Mouse (Mus musculus): ENCODE data around the gene Cxcl3. TPM values are rescaled to one million over a fixed set of nuclear protein-coding genes. Genes with fewer than 3 reads are reported as not detected.

The Cxcl3 gene
- total RNA-seq (2014; rRNA removed; ENCODE audit: low replicate concordance) (not detected in 2 replicates), polyA plus RNA-seq (2015; fragmentation: Nextera tagmentation; extraction: Ambion mirVana) (not detected in 2 replicates)

DNA sequence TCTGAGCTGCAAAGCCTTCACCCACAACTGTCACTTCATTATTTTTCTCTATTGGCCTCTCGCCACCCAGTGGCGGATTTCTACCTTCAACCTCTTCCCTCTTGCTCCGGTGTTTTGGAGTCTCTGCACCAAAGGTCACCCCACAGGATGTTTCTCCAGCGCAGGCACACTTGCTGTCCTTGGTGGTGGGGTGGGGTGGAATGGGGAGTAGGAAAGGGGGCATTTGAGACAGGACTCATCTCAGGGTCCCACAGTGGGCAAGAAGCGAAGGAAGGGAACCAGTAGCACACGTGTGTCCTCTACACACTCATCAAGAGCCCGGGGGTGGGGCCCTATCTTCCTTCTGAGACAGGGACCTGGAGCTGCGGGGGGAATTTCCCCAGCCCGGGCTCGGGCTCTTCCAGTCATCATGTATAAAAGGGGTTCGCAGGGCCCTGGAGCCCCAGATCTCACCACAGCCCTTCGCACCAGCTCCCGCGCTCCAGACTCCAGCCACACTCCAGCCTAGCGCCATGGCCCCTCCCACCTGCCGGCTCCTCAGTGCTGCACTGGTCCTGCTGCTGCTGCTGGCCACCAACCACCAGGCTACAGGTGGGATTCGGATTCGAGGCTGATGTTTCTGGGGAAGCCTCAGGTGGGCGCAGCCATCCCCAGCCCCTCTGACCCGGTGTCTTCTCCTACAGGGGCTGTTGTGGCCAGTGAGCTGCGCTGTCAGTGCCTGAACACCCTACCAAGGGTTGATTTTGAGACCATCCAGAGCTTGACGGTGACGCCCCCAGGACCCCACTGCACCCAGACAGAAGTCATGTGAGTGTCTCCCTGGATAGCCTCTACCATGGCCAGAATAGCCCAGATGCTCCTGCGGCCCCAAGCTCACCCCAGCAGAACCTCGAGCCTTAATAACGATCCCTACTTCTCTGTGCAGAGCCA, at the start of gene Cxcl3:
Gene Cxcl3, plus strand, starts transcription at position 445 of the 930 bp plus-strand sequence.
- no peak within 1 kb of the TSS for H3K9ac ChIP-seq (replicated peaks; ENCODE audit: low read depth, low read length)
- 17% methylated on average over 26 of the region's 26 CpGs for WGBS

DNA sequence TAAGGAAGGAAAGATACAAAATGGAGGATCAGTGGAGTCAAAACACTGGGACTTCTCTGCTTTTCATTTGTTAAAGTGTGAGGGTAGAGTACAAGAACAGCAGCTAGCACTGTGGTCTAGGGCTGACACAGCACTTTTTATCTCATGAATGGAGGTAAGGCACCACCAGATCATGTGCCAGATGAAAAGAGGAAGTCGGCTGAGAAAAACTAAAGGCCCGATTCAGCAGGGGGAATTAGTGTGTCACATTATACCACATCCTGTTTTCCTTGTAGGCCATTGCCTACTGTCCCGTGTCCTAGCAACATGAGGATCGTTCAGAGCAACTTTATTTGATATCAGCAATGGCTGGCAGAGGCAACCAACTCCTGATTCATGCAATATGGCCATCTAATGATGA, 43.9 kb upstream of the Cxcl3 start:
- Histone ChIP-seq H3K4me3 (ENCODE audit: low read depth, low read length) (no peak overlapping the region), H3K9me3 (replicated peaks; ENCODE audit: control insufficient read depth, low read length) (no peaks in the 10 kb centered on the region), H3K36me3 (replicated peaks; ENCODE audit: control insufficient read depth, insufficient read depth, low read length) (no peaks in the 10 kb centered on the region), H3K27ac (ENCODE audit: low read depth) (no peak overlapping the region), H3K4me2 (ENCODE audit: low read depth, low read length) (no peak overlapping the region), H3K27me3 (ENCODE audit: control insufficient read depth, insufficient read depth, low read length) (no peaks in the 10 kb centered on the region), H3K9ac (replicated peaks; ENCODE audit: low read depth, low read length) (no peak overlapping the region), H3K4me1 (ENCODE audit: control insufficient read depth, insufficient read depth) (no peaks in the 10 kb centered on the region)
- DNase-seq (ENCODE audit: low spot score) (no peak), ATAC-seq (ENCODE audit: insufficient read depth, low read depth) (no peak)
- WGBS: 45% methylated on average over 4 of the region's 4 CpGs
- TF ChIP-seq CTCF (IDR thresholded peaks at IDR 0.05; ENCODE audit: low read depth): no peak

More for the DNA sequence above, at the start of gene Cxcl3:
- Histone ChIP-seq H3K36me3 (replicated peaks; ENCODE audit: control insufficient read depth, insufficient read depth, low read length) (no peaks in the 10 kb centered on the region), H3K4me2 (ENCODE audit: low read depth, low read length) (peak within 1 kb of the TSS; percentile 59), H3K4me3 (ENCODE audit: low read depth, low read length) (peak within 1 kb of the TSS; percentile 8; the same call in 1 of the 2 replicates), H3K27ac (ENCODE audit: low read depth) (no peak within 1 kb of the TSS), H3K9me3 (replicated peaks; ENCODE audit: control insufficient read depth, low read length) (no peaks in the 10 kb centered on the region), H3K27me3 (ENCODE audit: control insufficient read depth, insufficient read depth, low read length) (no peaks in the 10 kb centered on the region), H3K4me1 (ENCODE audit: control insufficient read depth, insufficient read depth) (peaks cover 3% of the 10 kb centered on the region; the same call in 1 of the 2 replicates)
- no peak for ATAC-seq (ENCODE audit: insufficient read depth, low read depth)
- no peak for DNase-seq (ENCODE audit: low spot score)
- TF ChIP-seq EP300 (IDR thresholded peaks at IDR 0.05; ENCODE audit: low read depth) (no peak), CTCF (IDR thresholded peaks at IDR 0.05; ENCODE audit: low read depth) (peak; percentile 27; the same call in 1 of the 2 replicates)

DNA sequence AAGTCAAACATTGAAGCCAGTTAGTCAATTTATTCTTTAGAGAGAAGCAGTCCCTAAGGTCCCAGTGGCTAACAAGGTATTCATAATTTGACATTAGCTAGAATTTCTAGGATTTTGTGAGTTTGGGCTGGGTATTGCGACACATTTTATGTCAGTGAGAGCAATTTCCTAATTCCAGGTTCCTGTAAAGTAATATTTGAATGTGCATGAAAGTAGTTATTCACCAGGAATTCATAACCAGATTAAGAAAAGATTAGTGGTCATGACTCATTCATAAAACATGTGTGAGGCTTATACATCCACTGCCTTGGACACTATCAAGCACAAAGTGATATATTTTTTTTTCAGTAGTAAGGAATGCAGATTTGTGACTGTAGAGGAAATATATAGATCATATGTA, 32.0 kb upstream of the Cxcl3 start:
- no peak for DNase-seq (ENCODE audit: low spot score)

DNA sequence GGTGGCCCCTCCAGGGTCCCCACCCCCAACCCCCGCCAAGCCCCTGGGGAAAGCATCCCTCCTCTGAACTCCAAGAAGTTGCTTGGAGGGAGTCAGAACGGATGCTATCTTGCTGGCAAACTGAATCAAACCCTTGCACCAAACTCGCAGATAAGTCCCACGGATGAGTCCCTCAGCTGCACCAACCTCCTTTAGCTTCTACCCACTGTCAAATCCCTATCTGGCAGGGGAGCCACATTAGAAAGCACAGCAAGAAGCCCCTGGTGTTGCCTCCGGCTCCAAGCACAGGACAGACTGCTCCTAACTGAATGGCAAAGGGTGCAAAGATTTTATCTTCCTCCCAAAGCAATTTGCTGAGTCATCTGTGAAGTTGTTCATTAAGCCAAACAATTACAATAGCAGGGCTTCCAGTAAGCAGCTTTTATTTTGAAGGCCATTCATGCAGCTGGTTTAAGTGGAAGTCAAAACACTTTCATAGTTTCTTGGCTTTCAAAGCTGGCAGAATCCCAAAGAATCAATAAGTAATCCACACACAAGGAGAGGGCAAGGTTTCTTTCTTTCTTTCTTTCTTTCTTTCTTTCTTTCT, 27.8 kb upstream of the Cxcl3 start:
- H3K9me3 ChIP-seq (replicated peaks; ENCODE audit: control insufficient read depth, low read length): no peaks in the 10 kb centered on the region
- H3K4me2 ChIP-seq (ENCODE audit: low read depth, low read length): no peak overlapping the region
- no peak overlapping the region for H3K9ac ChIP-seq (replicated peaks; ENCODE audit: low read depth, low read length)
- 37% methylated on average over 5 of the region's 5 CpGs for WGBS
- no peak overlapping the region for H3K27ac ChIP-seq (ENCODE audit: low read depth)
- H3K27me3 ChIP-seq (ENCODE audit: control insufficient read depth, insufficient read depth, low read length): peaks cover 13% of the 10 kb centered on the region
- no peak overlapping the region for H3K4me3 ChIP-seq (ENCODE audit: low read depth, low read length)
- TF ChIP-seq CTCF (IDR thresholded peaks at IDR 0.05; ENCODE audit: low read depth) (no peak), EP300 (IDR thresholded peaks at IDR 0.05; ENCODE audit: low read depth) (no peak)
- DNase-seq (ENCODE audit: low spot score) (peak; percentile 7), ATAC-seq (ENCODE audit: insufficient read depth, low read depth) (no peak)
- H3K4me1 ChIP-seq (ENCODE audit: control insufficient read depth, insufficient read depth): peaks cover 13% of the 10 kb centered on the region; the same call in 1 of the 2 replicates
- no peaks in the 10 kb centered on the region for H3K36me3 ChIP-seq (replicated peaks; ENCODE audit: control insufficient read depth, insufficient read depth, low read length)

More for the DNA sequence above, 32.0 kb upstream of the Cxcl3 start:
- Histone ChIP-seq H3K9ac (replicated peaks; ENCODE audit: low read depth, low read length) (no peak overlapping the region), H3K4me1 (ENCODE audit: control insufficient read depth, insufficient read depth) (peaks cover 8% of the 10 kb centered on the region; the same call in 1 of the 2 replicates), H3K36me3 (replicated peaks; ENCODE audit: control insufficient read depth, insufficient read depth, low read length) (no peaks in the 10 kb centered on the region), H3K4me2 (ENCODE audit: low read depth, low read length) (no peak overlapping the region), H3K27me3 (ENCODE audit: control insufficient read depth, insufficient read depth, low read length) (peaks cover 3% of the 10 kb centered on the region), H3K4me3 (ENCODE audit: low read depth, low read length) (no peak overlapping the region), H3K9me3 (replicated peaks; ENCODE audit: control insufficient read depth, low read length) (no peaks in the 10 kb centered on the region), H3K27ac (ENCODE audit: low read depth) (no peak overlapping the region)
- TF ChIP-seq CTCF (IDR thresholded peaks at IDR 0.05; ENCODE audit: low read depth) (no peak), EP300 (IDR thresholded peaks at IDR 0.05; ENCODE audit: low read depth) (no peak)
- WGBS: 87% methylated on average over 1 of the region's 1 CpGs
- ATAC-seq (ENCODE audit: insufficient read depth, low read depth): no peak

DNA sequence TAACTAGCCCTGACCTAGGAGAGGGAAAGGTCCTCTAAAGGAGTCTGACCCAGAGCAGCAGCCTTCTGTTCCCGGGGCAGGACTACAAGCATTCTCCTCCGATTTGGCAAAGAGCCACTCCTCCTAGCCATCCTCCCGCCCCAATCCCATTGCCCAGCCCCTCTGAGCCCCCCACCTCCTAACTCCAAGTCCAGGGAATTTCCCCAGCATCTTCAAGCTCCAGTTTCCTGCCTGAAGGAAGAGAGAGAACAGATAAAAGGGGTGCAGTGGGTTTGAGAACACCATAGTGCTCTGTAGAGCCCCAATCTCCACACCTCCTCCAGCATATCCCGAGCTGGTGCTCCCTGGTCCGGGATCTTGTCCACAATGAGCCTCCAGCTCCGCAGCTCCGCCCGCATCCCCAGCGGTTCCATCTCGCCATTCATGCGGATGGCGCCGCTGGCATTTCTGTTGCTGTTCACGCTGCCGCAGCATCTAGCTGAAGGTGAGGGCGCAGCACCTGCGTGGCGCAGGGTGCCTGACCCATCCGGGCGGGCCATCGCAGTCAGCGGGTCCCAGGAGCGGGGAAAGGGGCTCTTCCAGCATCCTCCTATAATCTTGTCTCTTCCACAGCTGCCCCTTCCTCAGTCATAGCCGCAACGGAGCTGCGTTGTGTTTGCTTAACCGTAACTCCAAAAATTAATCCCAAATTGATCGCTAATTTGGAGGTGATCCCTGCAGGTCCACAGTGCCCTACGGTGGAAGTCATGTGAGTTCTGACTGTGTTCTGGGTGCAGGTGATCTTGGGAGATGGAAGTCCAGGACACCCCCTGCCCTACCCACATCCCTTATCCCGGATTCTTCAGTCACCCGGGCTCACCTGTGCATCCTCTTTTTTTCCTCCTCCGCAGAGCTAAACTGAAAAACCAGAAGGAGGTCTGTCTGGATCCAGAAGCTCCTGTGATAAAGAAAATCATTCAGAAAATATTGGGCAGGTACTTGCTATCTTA, 26.5 kb upstream of the Cxcl3 start, which contains the start of gene Cxcl5:
Gene Cxcl5, plus strand, starts transcription at position 284 of the 989 bp plus-strand sequence.
- 7% methylated on average over 32 of the region's 32 CpGs for WGBS

More for the DNA sequence above, 26.5 kb upstream of the Cxcl3 start, which contains the start of gene Cxcl5:
- DNase-seq (ENCODE audit: low spot score): no peak
- H3K4me1 ChIP-seq (ENCODE audit: control insufficient read depth, insufficient read depth): peaks cover 13% of the 10 kb centered on the region; the same call in 1 of the 2 replicates
- ATAC-seq (ENCODE audit: insufficient read depth, low read depth): no peak
- peak within 1 kb of the TSS; percentile 26 for H3K4me3 ChIP-seq (ENCODE audit: low read depth, low read length)
- H3K9me3 ChIP-seq (replicated peaks; ENCODE audit: control insufficient read depth, low read length): no peaks in the 10 kb centered on the region
- no peak for TF ChIP-seq CTCF (IDR thresholded peaks at IDR 0.05; ENCODE audit: low read depth)
- no peak for TF ChIP-seq EP300 (IDR thresholded peaks at IDR 0.05; ENCODE audit: low read depth)
- no peaks in the 10 kb centered on the region for H3K36me3 ChIP-seq (replicated peaks; ENCODE audit: control insufficient read depth, insufficient read depth, low read length)
- H3K9ac ChIP-seq (replicated peaks; ENCODE audit: low read depth, low read length): no peak within 1 kb of the TSS
- H3K27me3 ChIP-seq (ENCODE audit: control insufficient read depth, insufficient read depth, low read length): peaks cover 13% of the 10 kb centered on the region
- H3K27ac ChIP-seq (ENCODE audit: low read depth): no peak within 1 kb of the TSS
- H3K4me2 ChIP-seq (ENCODE audit: low read depth, low read length): peak within 1 kb of the TSS; percentile 42
